Mouse (Mus musculus) CD4-positive helper T cell, adult 2 months (primary cell): ENCODE measurements around the gene Ciz1.
"Not testable (repeated sequence)": the region's sequence is repeated elsewhere in the genome, so short reads cannot be mapped to it uniquely, and the experiment has no call there.

Experiments
- DNase-seq: peaks from one replicate; pipeline ENCODE4 v3.0.0-alpha.2; 2012; ENCODE audit warnings: low read depth, missing footprints, low spot score

Gene Ciz1

DNA sequence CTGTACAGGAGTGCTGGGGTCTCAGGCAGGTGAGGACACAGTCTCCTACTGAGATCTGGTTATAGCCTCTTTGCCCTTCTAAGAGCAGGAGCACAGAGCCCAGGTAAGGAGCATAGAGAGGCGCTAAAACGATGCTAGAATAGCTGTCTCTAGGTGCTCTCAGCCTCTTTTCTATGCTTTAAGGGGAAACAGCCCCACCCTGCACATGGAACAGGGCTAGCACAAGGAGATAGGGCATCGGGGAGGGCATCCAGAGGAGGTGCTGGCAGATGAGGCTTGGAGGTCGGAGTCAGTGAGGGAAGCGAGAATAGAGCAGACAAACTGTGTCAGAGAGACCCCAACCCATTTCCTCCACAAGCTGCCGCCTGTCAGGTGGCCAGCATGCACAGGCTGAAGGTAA, 5.1 kb upstream of the Ciz1 start:
- DNase-seq = no peak

GRCm38 (mm10) chr2:32348311-32348710, 3.8 kb upstream of the Ciz1 start:
- DNase-seq = no peak

DNA sequence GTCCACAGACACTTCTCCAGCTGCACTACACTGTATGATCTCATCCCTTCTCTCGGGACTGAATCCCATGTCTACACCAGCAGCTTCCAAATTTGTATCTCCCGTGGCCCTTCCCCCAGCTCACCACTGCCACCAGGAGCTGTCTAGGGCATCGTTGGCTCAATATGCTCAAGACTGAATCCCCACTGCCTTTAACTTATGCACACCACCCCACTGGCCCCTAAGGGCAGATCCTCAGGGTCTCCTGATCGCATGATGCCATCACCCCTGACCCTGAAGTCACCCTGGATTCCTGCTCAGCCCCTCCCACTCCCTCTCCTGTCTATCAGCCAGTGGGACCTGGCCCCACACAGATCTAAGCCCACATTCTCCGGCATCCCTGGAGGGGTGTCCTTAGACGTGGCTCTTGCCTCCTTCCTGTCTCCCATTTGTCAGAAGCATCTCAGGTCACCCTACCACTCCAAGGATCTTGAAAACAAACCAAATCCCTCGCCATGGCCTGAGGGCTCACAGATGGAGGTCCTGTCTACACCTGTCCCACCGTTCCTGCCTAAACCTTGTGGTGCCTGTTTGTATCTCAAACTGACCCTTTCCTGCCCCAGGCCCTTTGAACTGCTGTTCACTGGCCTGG, 2.4 kb upstream of the Ciz1 start:
- no peak for DNase-seq

GRCm38 (mm10) chr2:32350471-32351051, 1.6 kb upstream of the Ciz1 start:
- no peak for DNase-seq

DNA sequence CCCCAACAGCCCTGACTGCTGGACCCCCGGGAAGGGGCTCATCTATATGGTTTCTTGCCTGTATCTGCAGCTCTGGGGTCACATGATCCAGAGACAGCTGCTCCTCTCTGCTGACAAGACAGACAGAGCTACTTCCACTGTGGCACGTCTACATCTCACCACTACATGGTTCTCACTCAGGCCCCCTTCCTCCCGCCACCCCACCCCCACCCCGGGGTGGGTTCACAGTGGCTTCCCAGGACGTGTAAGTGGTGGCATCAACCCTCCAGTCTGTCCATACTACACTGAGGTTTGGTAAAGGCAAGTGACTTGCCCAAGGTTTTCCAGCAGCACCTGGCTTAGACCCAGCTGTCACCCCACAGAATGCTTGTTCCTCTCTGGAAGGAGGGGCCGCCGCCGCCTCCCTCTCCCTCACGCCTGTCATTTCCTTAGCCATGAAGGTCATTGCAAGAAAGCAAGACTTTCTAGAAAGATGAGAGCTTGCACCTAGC, 611 bp upstream of the Ciz1 start:
- peak; percentile 16 for DNase-seq

- DNase-seq = peak; percentile 86
These were observed 948 bp downstream of the Ciz1 start, which contains the start of gene Dnm1 for GRCm38 (mm10) chr2:32353007-32353542. Gene Dnm1 (minus strand): TSS chr2:32353338.

DNA sequence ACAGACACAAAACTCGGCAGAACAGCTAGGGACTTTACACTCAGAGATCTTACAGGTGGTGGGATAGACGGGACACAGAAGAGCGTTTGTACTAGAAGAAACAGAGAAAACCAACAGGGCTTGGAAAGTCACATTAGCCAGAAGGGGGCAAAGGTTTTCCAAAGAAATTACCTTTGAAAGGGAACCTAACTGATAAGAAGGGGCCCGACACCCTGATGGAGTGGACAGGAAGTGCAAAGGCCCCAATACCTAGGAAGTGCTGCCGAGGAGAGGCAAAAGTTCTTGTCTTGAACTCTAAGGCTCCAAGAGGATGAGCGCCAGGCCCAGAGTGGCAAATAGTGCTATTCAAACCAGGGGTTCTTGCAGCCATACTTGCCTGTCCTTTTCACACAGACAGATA, 1.7 kb downstream of the Ciz1 start:
- DNase-seq = no peak

GRCm38 (mm10) chr2:32354336-32354895, 2.3 kb downstream of the Ciz1 start:
- no peak for DNase-seq

DNA sequence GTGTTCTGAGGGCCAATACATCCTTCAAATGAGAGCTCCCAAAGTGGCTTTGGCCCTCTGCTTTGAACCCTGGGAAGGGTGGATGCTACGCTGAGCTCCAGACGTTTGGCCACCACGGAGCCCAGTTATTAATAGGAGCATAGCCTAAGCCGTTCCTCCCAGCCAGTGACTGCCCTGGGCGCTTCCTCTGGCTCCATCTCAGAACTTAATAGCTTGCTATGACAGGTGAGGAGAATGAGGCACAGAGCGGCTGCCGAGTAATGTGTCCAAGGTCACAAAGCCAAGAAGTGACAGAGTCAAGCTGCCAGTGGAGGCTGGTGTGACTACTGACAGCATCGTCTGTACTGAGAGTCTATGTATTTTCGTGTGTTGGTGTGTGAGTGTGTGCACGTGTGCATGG, 4.1 kb downstream of the Ciz1 start:
- DNase-seq = no peak

DNA sequence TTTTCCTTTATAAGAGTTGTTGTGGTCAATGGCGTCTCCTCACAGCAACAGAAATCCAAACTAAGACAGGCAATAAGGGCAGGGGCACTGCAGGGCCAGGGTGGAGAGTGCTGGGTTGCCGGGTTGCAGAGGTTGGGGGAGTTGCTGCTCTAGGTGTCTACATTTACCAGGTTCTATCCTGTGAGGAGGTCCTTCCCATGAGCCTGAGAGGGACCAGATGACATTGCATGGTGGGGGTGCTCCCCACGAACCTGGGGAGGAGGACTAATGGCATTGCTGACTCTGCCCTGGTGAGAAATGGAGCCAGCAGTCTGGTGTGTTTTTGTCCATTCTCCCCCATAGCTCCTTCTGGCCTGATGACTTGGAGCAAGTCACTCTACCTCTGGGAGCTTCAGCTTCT, 5.6 kb downstream of the Ciz1 start:
- no peak for DNase-seq

DNA sequence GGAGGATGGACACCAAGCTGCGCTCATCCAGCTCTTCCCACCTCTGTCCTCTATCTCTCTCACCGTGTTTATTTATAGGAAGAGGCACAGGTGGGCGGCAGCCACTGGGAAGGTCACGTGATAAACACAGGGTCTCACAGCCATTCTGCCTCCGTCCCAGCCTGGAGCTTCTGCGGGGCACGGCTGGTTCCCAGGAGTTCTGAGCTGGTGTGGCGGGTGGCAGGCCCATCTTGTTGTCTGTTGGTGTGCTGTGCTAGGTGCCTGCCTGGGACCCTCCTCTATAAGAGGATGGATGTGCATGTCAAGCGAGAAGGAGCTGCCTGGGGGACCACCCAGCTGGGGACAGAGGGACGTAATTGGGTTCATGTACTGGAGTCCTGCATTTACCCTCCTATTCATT, 6.3 kb downstream of the Ciz1 start:
- no peak for DNase-seq

DNA sequence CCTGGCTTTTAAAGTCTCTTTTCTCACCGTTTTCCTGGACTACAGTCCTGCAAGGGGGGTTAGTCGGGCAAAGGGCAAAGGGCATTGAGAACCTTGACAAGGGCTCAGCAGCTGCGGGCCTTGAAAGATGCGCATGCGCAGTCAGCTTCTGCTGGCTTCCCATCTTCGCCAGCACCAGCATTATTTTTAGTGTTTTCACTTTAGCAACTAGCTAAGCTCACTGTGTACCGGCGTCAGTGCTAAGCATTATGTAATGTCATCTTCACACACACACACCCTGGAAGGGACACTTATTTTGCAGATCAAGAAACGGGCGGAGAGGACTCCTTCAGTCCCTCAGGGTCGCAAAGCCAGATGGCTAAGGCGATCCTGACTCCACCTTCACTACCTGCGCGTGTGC, 8.6 kb downstream of the Ciz1 start:
- DNase-seq = peak; percentile 73

- peak; percentile 70 for DNase-seq
These were observed 9.3 kb downstream of the Ciz1 start for GRCm38 (mm10) chr2:32361437-32361836.

DNA sequence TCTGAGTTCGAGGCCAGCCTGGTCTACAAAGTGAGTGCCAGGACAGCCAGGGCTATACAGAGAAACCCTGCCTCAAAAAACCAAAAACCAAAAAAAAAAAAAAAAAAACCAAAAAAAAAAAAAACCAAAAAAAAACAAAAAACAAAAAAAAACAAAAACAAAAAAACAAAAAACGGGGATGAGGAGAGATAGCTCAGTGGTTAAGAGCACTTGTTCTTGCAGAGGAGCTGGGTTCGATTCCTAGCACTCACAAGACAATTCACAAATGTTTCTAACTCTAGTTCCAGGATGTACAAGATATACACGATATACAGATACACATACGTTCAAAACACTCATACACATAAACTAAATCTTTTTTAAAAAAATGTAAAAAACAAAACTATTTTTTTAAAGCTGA, 10.1 kb downstream of the Ciz1 start:
- DNase-seq = not testable (repeated sequence)

GRCm38 (mm10) chr2:32362817-32363340, 10.8 kb downstream of the Ciz1 start:
- DNase-seq = peak; percentile 89

GRCm38 (mm10) chr2:32363376-32364106, 11.4 kb downstream of the Ciz1 start:
- DNase-seq = peak; percentile 59

GRCm38 (mm10) chr2:32364121-32364520, 12.0 kb downstream of the Ciz1 start:
- DNase-seq = no peak

- DNase-seq = no peak
These were observed 15.2 kb downstream of the Ciz1 start for GRCm38 (mm10) chr2:32367315-32367714.

DNA sequence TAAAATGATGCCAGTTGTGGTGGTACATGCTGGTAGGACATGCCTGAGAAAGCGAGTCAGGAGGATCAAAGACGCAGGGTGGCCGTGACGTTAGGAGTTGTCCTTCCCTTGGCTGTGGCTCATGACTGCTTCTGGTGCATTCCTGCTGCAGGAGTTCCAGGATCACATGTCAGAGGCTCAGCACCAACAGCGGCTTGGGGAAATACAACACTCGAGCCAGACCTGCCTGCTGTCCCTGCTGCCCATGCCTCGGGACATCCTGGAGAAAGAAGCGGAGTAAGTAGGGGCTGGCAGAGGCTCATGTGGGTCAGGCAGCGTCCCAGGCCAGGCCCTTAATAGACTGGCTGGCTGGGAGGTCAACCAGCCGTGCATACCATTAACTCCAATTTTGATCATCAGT, 22.1 kb downstream of the Ciz1 start:
- no peak for DNase-seq

DNA sequence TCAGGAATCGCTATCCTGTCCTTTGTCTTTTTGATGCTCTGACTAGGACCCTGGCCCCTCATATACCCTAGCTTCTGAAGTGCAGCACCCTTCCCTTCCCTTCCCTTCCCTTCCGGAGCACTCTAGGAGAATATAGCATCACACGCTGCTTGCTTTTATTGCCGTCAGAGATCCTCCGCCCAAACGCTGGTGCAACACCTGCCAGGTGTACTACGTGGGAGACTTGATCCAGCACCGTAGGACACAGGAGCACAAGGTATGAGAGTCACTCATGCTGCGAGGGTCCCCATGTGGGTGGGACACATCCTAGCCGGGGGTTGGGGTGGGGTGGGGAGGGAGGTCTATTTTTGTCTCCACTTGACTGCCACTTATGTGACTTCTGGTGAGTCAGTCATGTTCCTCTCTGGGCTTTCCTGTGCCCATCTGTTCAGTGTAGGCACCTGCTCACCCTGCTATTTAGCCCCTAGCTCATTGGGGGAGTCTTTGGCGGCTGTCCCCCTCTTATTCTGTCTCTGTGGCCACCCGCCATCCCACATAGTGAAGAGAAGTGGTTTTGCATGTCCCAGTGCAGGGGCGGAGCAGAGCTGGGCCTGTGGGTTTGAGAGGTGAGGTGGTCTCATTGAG, 23.3 kb downstream of the Ciz1 start:
- DNase-seq = no peak

- DNase-seq = no peak
These were observed 24.8 kb downstream of the Ciz1 start for GRCm38 (mm10) chr2:32376963-32377362.
